Mouse (Mus musculus) kidney, adult 2 months (tissue): ENCODE measurements around the gene Klhl42. TPM values are rescaled to one million over a fixed set of nuclear protein-coding genes. Genes with fewer than 3 reads are reported as not detected.
A peak's percentile ranks its signal among the peaks of the same experiment; 100 is the strongest.

Experiments used
- DNase-seq: peaks from one replicate; pipeline ENCODE4 v3.0.0; 2021
- H3K27ac ChIP-seq: fragments of 200-500 bp; 2 replicates; pipeline ENCODE4 v1.5.1; 2012; ENCODE audit warnings: low read depth, low read length, control low read depth, inconsistent platforms; ENCODE audit not compliant: insufficient read depth
- H3K27me3 ChIP-seq: fragments of 200-500 bp; replicated peaks from 2 replicates; pipeline ENCODE4 v1.6.1; 2012; ENCODE audit warnings: mild to moderate bottlenecking, moderate library complexity, low read length, inconsistent platforms; ENCODE audit not compliant: control insufficient read depth, insufficient read depth
- H3K36me3 ChIP-seq: fragments of 200-500 bp; 2 replicates; pipeline ENCODE4 v1.6.1; 2012; ENCODE audit warnings: mild to moderate bottlenecking, moderate library complexity, low read length, inconsistent platforms; ENCODE audit not compliant: control insufficient read depth, insufficient read depth
- H3K4me1 ChIP-seq: fragments of 200-500 bp; 2 replicates; pipeline ENCODE4 v1.6.1; 2011; ENCODE audit warnings: low read length; ENCODE audit not compliant: control insufficient read depth, insufficient read depth
- H3K4me3 ChIP-seq: fragments of 200-500 bp; 2 replicates; pipeline ENCODE4 v1.5.1; 2011; ENCODE audit warnings: mild to moderate bottlenecking, low read depth, low read length, control low read depth; ENCODE audit not compliant: insufficient read depth
- CTCF ChIP-seq: fragments of 200-500 bp; conservative IDR thresholded peaks from 2 replicates; pipeline ENCODE4 v1.5.1; 2011; ENCODE audit warnings: low read depth, mild to moderate bottlenecking, control low read depth, low read length, moderate library complexity, mixed read lengths; ENCODE audit not compliant: insufficient read depth, insufficient read length
- POLR2A ChIP-seq: fragments of 200-500 bp; IDR thresholded peaks from one replicate; pipeline ENCODE4 v1.6.1; 2011; ENCODE audit warnings: low read depth, low read length, control low read depth
- WGBS: fragments of 180-500 bp; shearing (Covaris S2); methylation state at CpG from one replicate; pipeline ENCODE4 v1.1.7; 2018; 5-methylcytosine and 5-hydroxymethylcytosine counted together
- polyA plus RNA-seq: library from polyadenylated mRNA; depleted of rRNA; stranded (reverse); fragments of >200 nt; gene quantifications from 2 replicates; pipeline ENCODE4 v1.2.3, GENCODE M21; 2012

Gene Klhl42
- polyA plus RNA-seq, 1 experiment, result 13.3 TPM

DNA sequence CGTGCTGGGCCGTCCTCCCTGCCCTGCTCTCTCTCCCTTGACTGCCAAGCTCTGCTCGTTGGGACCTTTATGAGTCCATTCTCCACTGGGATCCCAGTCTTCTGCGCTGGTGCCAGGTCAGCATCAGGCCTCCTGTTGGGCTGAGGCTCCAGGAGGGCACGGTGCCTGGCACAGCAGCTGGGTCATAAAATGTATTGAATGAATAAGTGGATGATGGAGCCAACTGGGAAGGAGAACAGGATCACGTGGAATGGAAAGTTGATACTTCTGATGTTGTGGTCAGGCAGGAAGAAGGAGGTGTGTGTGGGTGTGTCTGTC is 26.3 kb upstream of the Klhl42 start:
- H3K36me3 ChIP-seq, result peaks cover 2% of the 10 kb centered on the region; the same call in 1 of the 2 replicates
- no peaks in the 10 kb centered on the region for H3K27me3 ChIP-seq
- 45% methylated on average over 6 of the region's 6 CpGs for WGBS
- no peak overlapping the region for H3K4me3 ChIP-seq
- H3K4me1 ChIP-seq, result peaks cover 9% of the 10 kb centered on the region
- peak; percentile 86 for DNase-seq
- peak overlapping the region; percentile 62 for H3K27ac ChIP-seq
- TF ChIP-seq CTCF, result no peak
- TF ChIP-seq POLR2A, result no peak

DNA sequence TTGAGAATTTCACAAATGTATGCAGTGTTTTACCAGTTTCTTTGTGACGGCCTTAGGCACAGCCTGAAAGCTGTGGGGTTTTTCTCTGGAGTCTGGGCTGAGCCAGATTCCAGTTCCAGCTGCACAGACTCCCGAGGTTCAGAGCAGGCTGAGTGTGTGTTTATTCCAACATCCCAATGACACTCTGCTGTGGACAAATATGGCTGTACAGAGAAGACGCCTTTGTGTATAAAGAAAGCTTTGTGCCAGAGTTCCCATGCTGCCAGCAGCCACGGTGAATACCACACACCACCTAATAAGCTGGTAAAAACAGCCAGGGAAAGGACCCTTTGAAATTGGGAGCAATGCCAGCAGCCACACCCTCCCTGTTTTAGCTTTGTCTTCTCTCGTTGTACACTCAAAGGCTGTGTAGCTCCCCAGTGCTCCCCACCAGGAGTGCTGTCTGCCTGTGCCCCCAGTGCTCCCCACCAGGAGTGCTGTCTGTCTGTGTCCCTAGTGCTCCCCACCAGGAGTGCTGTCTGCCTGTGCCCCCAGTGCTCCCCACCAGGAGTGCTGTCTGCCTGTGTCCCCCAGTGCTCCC is 15.3 kb upstream of the Klhl42 start:
- WGBS, result 63% methylated on average over 5 of the region's 5 CpGs
- no peak for DNase-seq
- no peaks in the 10 kb centered on the region for H3K27me3 ChIP-seq
- H3K36me3 ChIP-seq, result no peaks in the 10 kb centered on the region
- no peaks in the 10 kb centered on the region for H3K4me1 ChIP-seq
- no peak overlapping the region for H3K4me3 ChIP-seq
- no peak overlapping the region for H3K27ac ChIP-seq
- no peak for TF ChIP-seq POLR2A
- TF ChIP-seq CTCF, result no peak

- WGBS, result 89% methylated on average over 8 of the region's 8 CpGs
- H3K36me3 ChIP-seq, result no peaks in the 10 kb centered on the region
These were observed 14.3 kb upstream of the Klhl42 start for GRCm38 (mm10) chr6:147076878-147077277.

GRCm38 (mm10) chr6:147079919-147080318 is 11.3 kb upstream of the Klhl42 start:
- no peaks in the 10 kb centered on the region for H3K27me3 ChIP-seq
- WGBS, result 91% methylated on average over 10 of the region's 10 CpGs
- H3K4me1 ChIP-seq, result no peaks in the 10 kb centered on the region
- no peaks in the 10 kb centered on the region for H3K36me3 ChIP-seq
- H3K27ac ChIP-seq, result no peak overlapping the region
- H3K4me3 ChIP-seq, result no peak overlapping the region
- no peak for DNase-seq
- no peak for TF ChIP-seq CTCF
- no peak for TF ChIP-seq POLR2A

More at GRCm38 (mm10) chr6:147076878-147077277, 14.3 kb upstream of the Klhl42 start:
- Histone ChIP-seq H3K4me3 (no peak overlapping the region), H3K27me3 (no peaks in the 10 kb centered on the region), H3K27ac (no peak overlapping the region), H3K4me1 (no peaks in the 10 kb centered on the region)
- no peak for TF ChIP-seq POLR2A
- no peak for TF ChIP-seq CTCF
- DNase-seq, result no peak

GRCm38 (mm10) chr6:147085398-147086040 is 5.7 kb upstream of the Klhl42 start:
- Histone ChIP-seq H3K36me3 (no peaks in the 10 kb centered on the region), H3K4me1 (0 out of 2 replicates have a peak, but pooled peaks cover 2% of the 10 kb centered on the region), H3K27me3 (no peaks in the 10 kb centered on the region), H3K4me3 (no peak overlapping the region), H3K27ac (no peak overlapping the region)
- WGBS, result 66% methylated on average over 7 of the region's 7 CpGs
- no peak for TF ChIP-seq CTCF
- TF ChIP-seq POLR2A, result no peak
- DNase-seq, result no peak

DNA sequence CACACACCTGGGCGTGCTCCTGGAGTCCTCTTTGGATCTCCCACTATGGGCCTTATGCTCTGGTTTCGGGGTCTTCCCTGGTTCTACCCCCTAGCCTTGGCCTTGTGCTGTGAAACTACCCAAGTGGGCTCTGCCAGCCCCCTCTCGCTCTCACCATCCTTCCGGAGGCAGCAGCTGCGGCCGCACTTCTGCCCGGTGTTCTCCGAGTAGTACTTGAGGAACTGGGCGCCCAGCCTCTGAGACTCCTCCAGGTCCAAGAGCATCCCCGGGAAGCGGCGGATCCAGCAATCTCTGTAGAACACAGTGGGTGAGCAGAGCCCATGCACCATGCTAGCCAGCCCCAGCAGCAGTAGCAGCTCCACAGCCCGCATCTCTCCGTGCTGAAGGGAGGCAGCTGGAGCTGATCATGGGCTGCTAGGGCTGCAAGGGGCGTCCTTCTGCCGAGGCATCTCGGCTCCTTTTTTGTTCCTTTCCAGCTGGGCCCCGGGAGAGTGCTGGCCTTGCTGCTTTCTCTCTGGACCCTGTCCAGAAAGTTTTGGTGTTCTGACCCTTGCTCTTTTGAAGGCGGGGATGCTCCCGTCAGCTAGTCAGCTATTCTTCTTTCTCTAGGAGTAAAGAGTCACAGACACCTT is 4.5 kb upstream of the Klhl42 start, which contains the start of gene Mansc4:
Mansc4 (minus strand) TSS at position 439 of the 632 bp plus-strand sequence.
- H3K4me1 ChIP-seq, result 0 out of 2 replicates have a peak, but pooled peaks cover 3% of the 10 kb centered on the region
- H3K4me3 ChIP-seq, result peak within 1 kb of the TSS; percentile 74
- peak within 1 kb of the TSS; percentile 45 for H3K27ac ChIP-seq
- no peak for TF ChIP-seq CTCF
- TF ChIP-seq POLR2A, result no peak
- no peaks in the 10 kb centered on the region for H3K27me3 ChIP-seq
- DNase-seq, result peak; percentile 92
- no peaks in the 10 kb centered on the region for H3K36me3 ChIP-seq
- WGBS, result 21% methylated on average over 20 of the region's 20 CpGs

GRCm38 (mm10) chr6:147087736-147088135 is 3.4 kb upstream of the Klhl42 start:
- TF ChIP-seq POLR2A (no peak), CTCF (no peak)
- H3K4me3 ChIP-seq, result no peak overlapping the region
- DNase-seq, result peak; percentile 90
- WGBS, result 41% methylated on average over 7 of the region's 7 CpGs
- H3K4me1 ChIP-seq, result 0 out of 2 replicates have a peak, but pooled peaks cover 3% of the 10 kb centered on the region
- no peaks in the 10 kb centered on the region for H3K27me3 ChIP-seq
- H3K36me3 ChIP-seq, result no peaks in the 10 kb centered on the region
- peak overlapping the region; percentile 81 for H3K27ac ChIP-seq
